Mouse (Mus musculus) MEL (cell line): ENCODE measurements around the gene Col13a1. TPM values are rescaled to one million over a fixed set of nuclear protein-coding genes. Genes with fewer than 3 reads are reported as not detected.

Experiments used
- DNase-seq: peaks from one replicate; pipeline ENCODE4 v3.0.0; 2011; ENCODE audit warnings: low read depth, low spot score
- H3K27ac ChIP-seq: 2 replicates; pipeline ENCODE4 v1.5.1; 2012; ENCODE audit warnings: low read depth, mild to moderate bottlenecking, control low read depth, low read length, moderate library complexity; ENCODE audit not compliant: control insufficient read depth
- H3K27me3 ChIP-seq, 2 experiments: fragments of 150-350 bp in 1 of 2; sonication (generic) in 1 of 2; 2 replicates each; pipeline ENCODE4 v1.6.1; 2012; ENCODE audit warnings: low read length in 2 of 2, mild to moderate bottlenecking in 2 of 2, improper control_type of control experiment in 1 of 2, moderate library complexity in 1 of 2; ENCODE audit not compliant: insufficient read depth in 2 of 2, control insufficient read depth in 1 of 2
- H3K36me3 ChIP-seq, 2 experiments: 2 replicates each; pipeline ENCODE4 v1.6.1; 2012 to 2014; ENCODE audit warnings: low read length in 2 of 2, improper control_type of control experiment in 1 of 2, inconsistent platforms in 1 of 2, mild to moderate bottlenecking in 1 of 2; ENCODE audit not compliant: insufficient read depth in 2 of 2, control insufficient read depth in 1 of 2
- H3K4me1 ChIP-seq, 2 experiments: fragments of 150-350 bp in 1 of 2; sonication (generic) in 1 of 2; 2 replicates each; pipeline ENCODE4 v1.6.1; 2012; ENCODE audit warnings: low read length in 2 of 2, improper control_type of control experiment in 1 of 2, mild to moderate bottlenecking in 1 of 2; ENCODE audit not compliant: insufficient read depth in 2 of 2, control insufficient read depth in 1 of 2
- H3K4me3 ChIP-seq, 2 experiments: fragments of 150-350 bp in 1 of 2; sonication (generic) in 1 of 2; 2 replicates each; pipeline ENCODE4 v1.5.1; 2012; ENCODE audit warnings: low read depth in 2 of 2, low read length in 2 of 2, mild to moderate bottlenecking in 2 of 2, moderate library complexity in 2 of 2, control low read depth in 1 of 2, improper control_type of control experiment in 1 of 2; ENCODE audit not compliant: control insufficient read depth in 1 of 2, insufficient read depth in 1 of 2
- H3K79me2 ChIP-seq: 2 replicates; pipeline ENCODE4 v1.6.1; 2012; ENCODE audit warnings: mild to moderate bottlenecking, low read length, moderate library complexity; ENCODE audit not compliant: control insufficient read depth, poor library complexity, insufficient read depth
- H3K9ac ChIP-seq: 2 replicates; pipeline ENCODE4 v1.6.1; 2012; ENCODE audit warnings: low read depth, mild to moderate bottlenecking, control low read depth, low read length, moderate library complexity; ENCODE audit not compliant: control insufficient read depth, poor library complexity, severe bottlenecking
- H3K9me3 ChIP-seq: fragments of 150-350 bp; sonication (generic); replicated peaks from 2 replicates; pipeline ENCODE4 v1.6.1; 2012; ENCODE audit warnings: mild to moderate bottlenecking, low read length, improper control_type of control experiment, moderate library complexity; ENCODE audit not compliant: insufficient read depth
- GABPA ChIP-seq: IDR thresholded peaks from 2 replicates; pipeline ENCODE4 v1.6.1; 2012; ENCODE audit warnings: low read depth, mild to moderate bottlenecking, inconsistent platforms, low read length, improper control_type of control experiment, moderate library complexity
- GATA1 ChIP-seq: IDR thresholded peaks from 2 replicates; pipeline ENCODE4 v1.6.1; 2011; ENCODE audit warnings: low read depth, low read length, improper control_type of control experiment
- KAT2A ChIP-seq: conservative IDR thresholded peaks from 2 replicates; pipeline ENCODE4 v1.6.1; 2012; ENCODE audit warnings: low read depth, low read length, improper control_type of control experiment, inconsistent platforms
- MAFK ChIP-seq: IDR thresholded peaks from 2 replicates; pipeline ENCODE4 v1.6.1; 2011; ENCODE audit warnings: low read depth, mild to moderate bottlenecking, low read length, improper control_type of control experiment, borderline replicate concordance
- MAX ChIP-seq: IDR thresholded peaks from 2 replicates; pipeline ENCODE4 v1.6.1; 2011; ENCODE audit warnings: low read length, improper control_type of control experiment
- MAZ ChIP-seq: IDR thresholded peaks from 2 replicates; pipeline ENCODE4 v1.6.1; 2012; ENCODE audit warnings: low read depth, mild to moderate bottlenecking, inconsistent platforms, low read length, improper control_type of control experiment
- MEF2A ChIP-seq: IDR thresholded peaks from 2 replicates; pipeline ENCODE4 v1.6.1; 2014; ENCODE audit warnings: low read depth, mild to moderate bottlenecking, inconsistent platforms, low read length, improper control_type of control experiment; ENCODE audit not compliant: poor library complexity, insufficient replicate concordance, severe bottlenecking; ENCODE audit errors: extremely low read depth
- MYC ChIP-seq: IDR thresholded peaks from 2 replicates; pipeline ENCODE4 v1.6.1; 2011; ENCODE audit warnings: low read depth, mild to moderate bottlenecking, low read length, improper control_type of control experiment, moderate library complexity
- NELFE ChIP-seq: IDR thresholded peaks from 2 replicates; pipeline ENCODE4 v1.6.1; 2011; ENCODE audit warnings: low read depth, low read length, improper control_type of control experiment
- POLR2AphosphoS2 ChIP-seq: IDR thresholded peaks from 2 replicates; pipeline ENCODE4 v1.6.1; 2011; ENCODE audit warnings: low read length, improper control_type of control experiment
- POLR2AphosphoS5 ChIP-seq: IDR thresholded peaks from 2 replicates; pipeline ENCODE4 v1.6.1; 2012; ENCODE audit warnings: low read depth, borderline replicate concordance, mild to moderate bottlenecking, inconsistent platforms, low read length, moderate library complexity, mixed read lengths
- RAD21 ChIP-seq: IDR thresholded peaks from 2 replicates; pipeline ENCODE4 v1.6.1; 2011; ENCODE audit warnings: mild to moderate bottlenecking, low read depth, low read length, improper control_type of control experiment
- RCOR1 ChIP-seq: IDR thresholded peaks from 2 replicates; pipeline ENCODE4 v1.6.1; 2012; ENCODE audit warnings: low read depth, mild to moderate bottlenecking, inconsistent platforms, low read length, improper control_type of control experiment
- SIN3A ChIP-seq: IDR thresholded peaks from 2 replicates; pipeline ENCODE4 v1.6.1; 2012; ENCODE audit warnings: low read length, improper control_type of control experiment, inconsistent platforms
- TCF12 ChIP-seq: IDR thresholded peaks from 2 replicates; pipeline ENCODE4 v1.6.1; 2014; ENCODE audit warnings: low read depth, mild to moderate bottlenecking, inconsistent platforms, low read length, improper control_type of control experiment, moderate library complexity
- USF2 ChIP-seq, 2 experiments: IDR thresholded peaks; 2 replicates each; pipeline ENCODE4 v1.6.1; 2011 to 2012; ENCODE audit warnings: improper control_type of control experiment in 2 of 2, low read length in 2 of 2, borderline replicate concordance in 1 of 2, inconsistent platforms in 1 of 2, low read depth in 1 of 2, mild to moderate bottlenecking in 1 of 2; ENCODE audit not compliant: insufficient read depth in 1 of 2
- ZC3H11A ChIP-seq: IDR thresholded peaks from 2 replicates; pipeline ENCODE4 v1.6.1; 2012; ENCODE audit warnings: low read depth, mild to moderate bottlenecking, inconsistent platforms, low read length, improper control_type of control experiment
- ZKSCAN1 ChIP-seq: IDR thresholded peaks from 2 replicates; pipeline ENCODE4 v1.6.1; 2012; ENCODE audit warnings: low read depth, mild to moderate bottlenecking, inconsistent platforms, low read length, improper control_type of control experiment, moderate library complexity
- ZMIZ1 ChIP-seq: IDR thresholded peaks from 2 replicates; pipeline ENCODE4 v1.6.1; 2012; ENCODE audit warnings: low read depth, mild to moderate bottlenecking, inconsistent platforms, low read length, improper control_type of control experiment, moderate library complexity
- ZNF384 ChIP-seq: IDR thresholded peaks from 2 replicates; pipeline ENCODE4 v1.6.1; 2012; ENCODE audit warnings: low read depth, mild to moderate bottlenecking, inconsistent platforms, low read length, improper control_type of control experiment
- polyA plus RNA-seq, 2 experiments: library from polyadenylated mRNA; stranded (reverse) in 1 of 2; unstranded in 1 of 2; fragments of >175 nt in 1 of 2; fragments of >200 nt in 1 of 2; gene quantifications; 2 replicates each; pipeline versions ENCODE4 v1.2.1 to v1.2.4; 2012; ENCODE audit warnings: low replicate concordance in 2 of 2, low read depth in 1 of 2; ENCODE audit not compliant: insufficient read length in 2 of 2, insufficient read depth in 1 of 2, missing spikeins in 1 of 2
- total RNA-seq: library from RNA; depleted of rRNA; stranded (reverse); fragments of 300-350 nt; gene quantifications from 2 replicates; pipeline ENCODE4 v1.2.3, GENCODE M21; 2012

The Col13a1 gene
- total and polyA plus RNA-seq, 3 experiments, result not detected

GRCm38 (mm10) chr10:61830817-61831216, 148.1 kb downstream of the Col13a1 start:
- Histone ChIP-seq H3K27ac (no peak overlapping the region), H3K27me3 (0 out of 4 replicates have a peak, but pooled peaks cover 0 to 2% of the 10 kb centered on the region in 2 experiments), H3K36me3 (no peaks in the 10 kb centered on the region), H3K9me3 (no peaks in the 10 kb centered on the region), H3K79me2 (no peaks in the 10 kb centered on the region), H3K4me3 (no peak overlapping the region), H3K4me1 (no peaks in the 10 kb centered on the region), H3K9ac (no peak overlapping the region)
- DNase-seq, result no peak
- TF ChIP-seq POLR2AphosphoS5, result no peak

GRCm38 (mm10) chr10:61829046-61829445, 149.9 kb downstream of the Col13a1 start:
- TF ChIP-seq RCOR1 (no peak), MAX (no peak), ZKSCAN1 (no peak), MAFK (no peak), POLR2AphosphoS2 (no peak), USF2 (IDR thresholded peaks at IDR 0.05; ENCODE audit: borderline replicate concordance in 1 of 2, insufficient read depth in 1 of 2, low read depth in 1 of 2, low read length in 2 of 2) (no peak), ZC3H11A (no peak), NELFE (no peak), MAZ (no peak), TCF12 (no peak), KAT2A (no peak), ZNF384 (no peak), POLR2AphosphoS5 (no peak), GABPA (no peak), SIN3A (no peak), MYC (no peak), ZMIZ1 (no peak), GATA1 (no peak), RAD21 (no peak), MEF2A (no peak)
- Histone ChIP-seq H3K9me3 (no peaks in the 10 kb centered on the region), H3K4me3 (no peak overlapping the region), H3K4me1 (no peaks in the 10 kb centered on the region), H3K27me3 (no peaks in the 10 kb centered on the region), H3K79me2 (no peaks in the 10 kb centered on the region), H3K27ac (no peak overlapping the region), H3K9ac (no peak overlapping the region), H3K36me3 (no peaks in the 10 kb centered on the region)
- DNase-seq, result no peak
